24 mouse cellular contexts compared by ENCODE assay signal in the genomic region with DNA sequence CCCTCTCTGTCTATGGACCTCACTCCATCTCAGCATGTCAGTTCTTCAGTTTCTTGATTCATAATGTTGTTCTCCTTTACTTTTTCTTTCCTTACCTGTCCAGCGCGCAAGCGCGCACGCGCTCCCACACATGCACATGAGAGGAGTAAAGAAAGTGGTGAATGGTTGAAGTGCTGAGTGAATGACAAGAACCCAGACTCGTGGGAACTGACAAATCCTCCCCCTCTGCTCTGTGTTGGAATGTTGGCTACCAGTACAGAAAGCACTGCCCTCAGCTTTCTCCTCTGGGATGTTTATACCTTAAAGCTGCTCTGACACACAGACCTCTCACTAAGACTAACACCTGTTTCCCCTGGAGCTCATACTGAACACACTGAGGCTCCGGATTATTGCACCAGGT.
"Had no signal": no experiment of that assay in that cellular context is flagged by ENCODE, and none has a peak within 500 bp of the region (broad histone marks: within the 10 kb centered on the region; RNA-seq: fewer than 3 reads in every experiment).

No protein-coding gene starts in this region.

- DNase-seq: kidney, postnatal 25 days; layer of hippocampus, adult 9-11 months; liver; lung, adult 18-20 months; lung, postnatal 10 days; lung, postnatal 36 days; retina, postnatal 1 day; right cerebral cortex, postnatal 25 days; spleen, adult 18-20 months; thymus, postnatal 25 days had no signal

- H3K9ac ChIP-seq: limb, embryonic 13.5 days; liver, embryonic 12.5 days; liver, embryonic 15.5 days; lung, embryonic 15.5 days; midbrain, embryonic 13.5 days; neural tube, embryonic 13.5 days; stomach, embryonic 15.5 days had no signal

- H3K36me3 ChIP-seq: limb, embryonic 10.5 days; limb, embryonic 13.5 days; liver, embryonic 12.5 days; liver, embryonic 15.5 days; lung, embryonic 15.5 days; midbrain, embryonic 10.5 days; midbrain, embryonic 13.5 days; neural tube, embryonic 13.5 days; stomach, embryonic 15.5 days had no signal

- H3K4me3 ChIP-seq: layer of hippocampus, adult 2 months; limb, embryonic 10.5 days; limb, embryonic 13.5 days; liver, embryonic 12.5 days; liver, embryonic 15.5 days; lung, embryonic 15.5 days; megakaryocyte, embryonic 14.5 days; midbrain, embryonic 10.5 days; midbrain, embryonic 13.5 days; myocyte; neural tube, embryonic 13.5 days; stomach, embryonic 15.5 days had no signal

- H3K27me3 ChIP-seq: limb, embryonic 13.5 days; liver, embryonic 15.5 days; lung, embryonic 15.5 days; midbrain, embryonic 13.5 days; neural tube, embryonic 13.5 days; stomach, embryonic 15.5 days had no signal

- ATAC-seq: liver, embryonic 12.5 days; midbrain, embryonic 13.5 days; midbrain, embryonic 16.5 days had no signal

- H3K27ac ChIP-seq: kidney, postnatal 0 days; layer of hippocampus, adult 2 months; limb, embryonic 10.5 days; limb, embryonic 13.5 days; liver, embryonic 12.5 days; liver, embryonic 15.5 days; lung, embryonic 15.5 days; midbrain, embryonic 10.5 days; midbrain, embryonic 13.5 days; stomach, embryonic 15.5 days had no signal

- H3K4me2 ChIP-seq: limb, embryonic 13.5 days; liver, embryonic 12.5 days; liver, embryonic 15.5 days; lung, embryonic 15.5 days; midbrain, embryonic 13.5 days; neural tube, embryonic 13.5 days; stomach, embryonic 15.5 days had no signal

- H3K9me3 ChIP-seq: limb, embryonic 10.5 days; limb, embryonic 13.5 days; liver, embryonic 12.5 days; liver, embryonic 15.5 days; lung, embryonic 15.5 days; megakaryocyte, embryonic 14.5 days; midbrain, embryonic 10.5 days; midbrain, embryonic 13.5 days; neural tube, embryonic 13.5 days; stomach, embryonic 15.5 days had no signal

- H3K4me1 ChIP-seq: limb, embryonic 13.5 days; liver, embryonic 12.5 days; liver, embryonic 15.5 days; lung, embryonic 15.5 days; megakaryocyte, embryonic 14.5 days; midbrain, embryonic 10.5 days; midbrain, embryonic 13.5 days; stomach, embryonic 15.5 days had no signal
